Mouse (Mus musculus) gastrocnemius, postnatal 14 days (tissue): ENCODE results near the gene Syt1. TPM values are rescaled to one million over a fixed set of nuclear protein-coding genes. Genes with fewer than 3 reads are reported as not detected.

Experiments used
- DNase-seq: peaks from one replicate; pipeline ENCODE4 v3.0.0; 2021; ENCODE audit warnings: mixed read lengths
- intact Hi-C: fragments of 180-260 bp; cut with DNase I; formaldehyde crosslinking; loops from one replicate; pipeline ENCODE4 v1.15.1; 2025; ENCODE audit warnings: low total_unique reads
- total RNA-seq, 2 experiments: library from RNA; stranded (reverse); gene quantifications; 2 replicates each; pipeline ENCODE4 v1.2.3; 2021

Syt1 gene
- total RNA-seq, 2 experiments from 2014 or later = 0.12 to 0.20 TPM

- intact Hi-C loops = no loop called here
Observed at GRCm38 (mm10) chr10:108782817-108783216, 228.0 kb downstream of the Syt1 start.

GRCm38 (mm10) chr10:108780614-108781013 is 230.2 kb downstream of the Syt1 start:
- intact Hi-C loops = no loop called here

More at GRCm38 (mm10) chr10:108782817-108783216, 228.0 kb downstream of the Syt1 start:
- DNase-seq = no peak

GRCm38 (mm10) chr10:108776735-108777134 is 234.0 kb downstream of the Syt1 start:
- intact Hi-C loops = no loop called here
- no peak for DNase-seq

More at GRCm38 (mm10) chr10:108780614-108781013, 230.2 kb downstream of the Syt1 start:
- DNase-seq = no peak

GRCm38 (mm10) chr10:108771081-108771480 is 239.7 kb downstream of the Syt1 start:
- intact Hi-C loops = no loop called here
- DNase-seq = no peak

GRCm38 (mm10) chr10:108765564-108765963 is 245.2 kb downstream of the Syt1 start:
- no peak for DNase-seq
- intact Hi-C loops = no loop called here

- no peak for DNase-seq
- intact Hi-C loops = no loop called here
Observed at GRCm38 (mm10) chr10:108763722-108764121, 247.1 kb downstream of the Syt1 start.

GRCm38 (mm10) chr10:108753304-108753703 is 257.5 kb downstream of the Syt1 start:
- intact Hi-C loops = no loop called here
- no peak for DNase-seq

GRCm38 (mm10) chr10:108743759-108744158 is 267.0 kb downstream of the Syt1 start:
- DNase-seq = no peak
- intact Hi-C loops = no loop called here

GRCm38 (mm10) chr10:108733982-108734381 is 276.8 kb downstream of the Syt1 start:
- DNase-seq = no peak

GRCm38 (mm10) chr10:108728961-108729360 is 281.8 kb downstream of the Syt1 start:
- no peak for DNase-seq
- intact Hi-C loops = no loop called here

More at GRCm38 (mm10) chr10:108733982-108734381, 276.8 kb downstream of the Syt1 start:
- intact Hi-C loops = no loop called here

GRCm38 (mm10) chr10:108726391-108726790 is 284.4 kb downstream of the Syt1 start:
- intact Hi-C loops = no loop called here
- no peak for DNase-seq

- intact Hi-C loops = no loop called here
Observed at GRCm38 (mm10) chr10:108724878-108725277, 285.9 kb downstream of the Syt1 start.

GRCm38 (mm10) chr10:108710514-108710913 is 300.3 kb downstream of the Syt1 start:
- DNase-seq = no peak
- intact Hi-C loops = no loop called here

More at GRCm38 (mm10) chr10:108724878-108725277, 285.9 kb downstream of the Syt1 start:
- DNase-seq = no peak

GRCm38 (mm10) chr10:108705658-108706057 is 305.1 kb downstream of the Syt1 start:
- no peak for DNase-seq
- intact Hi-C loops = no loop called here

- no peak for DNase-seq
- intact Hi-C loops = no loop called here
Observed at GRCm38 (mm10) chr10:108701361-108702128, 309.2 kb downstream of the Syt1 start.

GRCm38 (mm10) chr10:108699946-108700345 is 310.8 kb downstream of the Syt1 start, which contains the start of gene Gm5136:
Gm5136 (minus strand) TSS chr10:108700160.
- intact Hi-C loops = no loop called here
- no peak for DNase-seq

GRCm38 (mm10) chr10:108697062-108697461 is 313.7 kb downstream of the Syt1 start:
- no peak for DNase-seq
- intact Hi-C loops = no loop called here

- DNase-seq = no peak
- intact Hi-C loops = no loop called here
Observed at GRCm38 (mm10) chr10:108690954-108691353, 319.8 kb downstream of the Syt1 start.

GRCm38 (mm10) chr10:108686696-108687095 is 324.1 kb downstream of the Syt1 start:
- intact Hi-C loops = no loop called here
- no peak for DNase-seq

GRCm38 (mm10) chr10:108679675-108680390 is 330.9 kb downstream of the Syt1 start:
- DNase-seq = no peak
- intact Hi-C loops = no loop called here

GRCm38 (mm10) chr10:108677053-108677452 is 333.7 kb downstream of the Syt1 start:
- intact Hi-C loops = no loop called here
- no peak for DNase-seq
